10 mouse cellular contexts compared by ENCODE assay signal in the genomic region with DNA sequence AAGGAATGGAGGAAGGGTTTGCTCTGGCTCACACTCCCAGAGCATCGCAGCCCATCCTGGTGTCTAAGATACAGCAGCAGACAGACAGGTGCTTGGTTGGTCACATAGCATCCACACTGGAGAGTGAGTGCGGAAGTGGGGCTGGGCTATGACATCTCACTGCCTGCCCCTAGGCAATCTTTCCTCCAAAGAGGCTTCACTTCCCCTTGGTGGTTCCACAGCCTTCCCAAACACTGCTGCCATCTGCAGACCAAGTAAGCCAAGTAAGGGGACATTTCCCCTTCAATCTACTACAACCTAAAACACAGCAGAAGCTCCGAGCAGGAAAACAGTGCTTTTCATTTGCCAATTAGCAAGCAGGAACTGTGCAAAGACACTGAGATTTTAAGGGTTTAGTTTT.
DNase-seq lines count a peak whose midpoint lies in the region; TF ChIP-seq lines count a peak whose summit lies in the region.
"Had no signal": no experiment of that assay in that cellular context is flagged by ENCODE, and none has a peak within 500 bp of the region (broad histone marks: within the 10 kb centered on the region; RNA-seq: fewer than 3 reads in every experiment).

No protein-coding gene starts in this region.

- intact Hi-C loops in gastrocnemius, adult 2 months (cut with DNase I), result no loop called here

- in situ Hi-C loops in ES-E14 (cut with MboI; ENCODE audit: low sequenced_read_pairs in 2 of 2, unreplicated experiment in 2 of 2), result no loop called here

- no peak for DNase-seq in gastrocnemius, adult 2 months
- no peak for DNase-seq in gastrocnemius, adult 18-20 months (ENCODE audit: low spot score)
- DNase-seq in layer of hippocampus, adult 2 months (ENCODE audit: low spot score in 2 of 2), result peak; percentile 14 to 16
- DNase-seq in layer of hippocampus, postnatal 25 days (ENCODE audit: extremely low spot score in 1 of 2, low spot score in 1 of 2), result no peak
- peak; percentile 20 for DNase-seq in ES-E14 (ENCODE audit: low read depth, low spot score)
- DNase-seq in cerebellum, adult 9-10 months, result no peak
- DNase-seq in spleen, postnatal 14 days (ENCODE audit: low spot score in 2 of 2), result no peak
- DNase-seq: gastrocnemius, postnatal 25 days had no signal

- no peak overlapping the region for H3K4me3 ChIP-seq in gastrocnemius, adult 2 months
- no peak overlapping the region for H3K4me3 ChIP-seq in layer of hippocampus, adult 2 months
- no peak overlapping the region; a peak in 1 of 4 replicates for H3K4me3 ChIP-seq in ES-E14 (ENCODE audit: insufficient read depth in 1 of 2, low read depth in 1 of 2, low read length in 2 of 2, poor library complexity in 1 of 2, severe bottlenecking in 1 of 2)
- H3K4me3 ChIP-seq in cortical plate, adult 2 months (ENCODE audit: insufficient read depth, low read length), result no peak overlapping the region
- H3K4me3 ChIP-seq: limb, embryonic 12.5 days had no signal

- no peak overlapping the region for H3K27ac ChIP-seq in gastrocnemius, adult 2 months
- no peak overlapping the region; the same call in 1 of the 2 replicates for H3K27ac ChIP-seq in layer of hippocampus, adult 2 months
- H3K27ac ChIP-seq in ES-E14 (ENCODE audit: insufficient read depth, low read depth, low read length, poor library complexity, severe bottlenecking), result no peak overlapping the region
- H3K27ac ChIP-seq in cortical plate, adult 2 months (ENCODE audit: insufficient read depth, low read length), result no peak overlapping the region
- H3K27ac ChIP-seq: limb, embryonic 12.5 days had no signal

- peaks cover 0 to 4% of the 10 kb centered on the region in 2 experiments; a peak in 2 of 4 replicates for H3K4me1 ChIP-seq in ES-E14 (ENCODE audit: control insufficient read depth in 2 of 2, insufficient read depth in 2 of 2, low read length in 2 of 2, poor library complexity in 1 of 2)
- H3K4me1 ChIP-seq in cortical plate, adult 2 months (ENCODE audit: control insufficient read depth, insufficient read depth, low read length), result no peaks in the 10 kb centered on the region
- H3K4me1 ChIP-seq: limb, embryonic 12.5 days had no signal

- no peak overlapping the region for H3K9ac ChIP-seq in ES-E14 (ENCODE audit: insufficient read depth, low read depth, low read length, poor library complexity, severe bottlenecking)
- H3K9ac ChIP-seq: limb, embryonic 12.5 days had no signal

- no peaks in the 10 kb centered on the region for H3K36me3 ChIP-seq in ES-E14 (ENCODE audit: control insufficient read depth, insufficient read depth, low read length, poor library complexity, severe bottlenecking)
- H3K36me3 ChIP-seq: limb, embryonic 12.5 days had no signal

- H3K9me3 ChIP-seq in ES-E14 (ENCODE audit: control insufficient read depth, insufficient read depth, low read depth, low read length), result no peaks in the 10 kb centered on the region

- TF ChIP-seq POLR2A in cortical plate, adult 2 months (IDR thresholded peaks at IDR 0.05; ENCODE audit: extremely low read depth, insufficient read depth, low read length), result no peak

- TF ChIP-seq CTCF in gastrocnemius, adult 2 months (IDR thresholded peaks at IDR 0.05), result peak; percentile 29
- TF ChIP-seq CTCF in layer of hippocampus, adult 2 months (conservative IDR thresholded peaks at IDR 0.05), result peak; percentile 66
- TF ChIP-seq CTCF in cortical plate, adult 2 months (IDR thresholded peaks at IDR 0.05; ENCODE audit: extremely low read depth, insufficient read depth, low read length), result peak; percentile 38

TF ChIP-seq in ES-E14, 5 proteins besides CTCF, POLR2A, EP300 and RAD21:
- no peak for TF ChIP-seq ZNF384 (IDR thresholded peaks at IDR 0.05; ENCODE audit: low read depth, low read length)
- no peak for TF ChIP-seq HCFC1 (IDR thresholded peaks at IDR 0.05; ENCODE audit: borderline replicate concordance, insufficient read depth, low read length)
- no peak for TF ChIP-seq CHD2 (IDR thresholded peaks at IDR 0.05; ENCODE audit: low read depth, low read length)
- TF ChIP-seq ZC3H11A (IDR thresholded peaks at IDR 0.05; ENCODE audit: borderline replicate concordance, low read depth, low read length), result no peak
- TF ChIP-seq MAFK (IDR thresholded peaks at IDR 0.05; ENCODE audit: insufficient read depth, low read depth, low read length), result no peak
TF ChIP-seq in ES-E14: peak in this region for 0.

Comparison
In these comparisons a context has a peak if more than half of its experiments do, and no peak if none do; other contexts are left out.
1. DNase-seq: peak in layer of hippocampus, adult 2 months (2 of 2) and ES-E14 (single experiment); none in gastrocnemius, adult 2 months (single experiment), gastrocnemius, adult 18-20 months (single experiment), layer of hippocampus, postnatal 25 days (0 of 2), cerebellum, adult 9-10 months (single experiment) and spleen, postnatal 14 days (0 of 2).
2. Peak in every context shown above with its lines, with median percentiles within 50 percentile points of each other: CTCF ChIP-seq.